Mouse (Mus musculus): ENCODE data around the gene Serhl. TPM values are rescaled to one million over a fixed set of nuclear protein-coding genes. Genes with fewer than 3 reads are reported as not detected.

The Serhl gene
- polyA plus RNA-seq, 1 experiment from 2014 or later, result 77.1 TPM

DNA sequence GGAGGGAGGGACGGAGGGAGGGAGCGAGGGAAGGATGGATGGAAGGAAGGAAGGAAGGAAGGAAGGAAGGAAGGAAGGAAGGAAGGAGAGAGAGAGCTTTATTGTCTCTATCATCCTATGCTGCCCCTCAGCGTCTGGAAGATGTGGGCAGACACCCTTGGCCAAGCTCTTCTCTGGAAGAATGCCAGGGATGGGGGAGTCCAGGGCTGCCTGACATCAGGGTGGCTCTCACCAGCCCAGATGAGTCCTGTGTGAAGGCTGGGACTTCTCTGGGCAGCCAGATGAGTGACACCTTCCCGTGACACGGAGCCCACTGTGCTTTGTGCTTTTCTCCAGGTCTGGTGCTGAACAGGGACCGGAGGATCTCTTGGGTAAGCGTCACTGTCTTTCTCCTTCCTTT lies 22.6 kb downstream of the Serhl start:
- no peak for ATAC-seq (replicated peaks; ENCODE audit: extremely low read depth, insufficient read depth, low FRiP score)
- no peak overlapping the region for H3K27ac ChIP-seq (ENCODE audit: low read length)
- peaks cover 8% of the 10 kb centered on the region for H3K36me3 ChIP-seq (ENCODE audit: control insufficient read depth, insufficient read depth)
- H3K27me3 ChIP-seq (ENCODE audit: control insufficient read depth, insufficient read depth, low read length), result no peaks in the 10 kb centered on the region
- H3K4me2 ChIP-seq (ENCODE audit: low read depth, low read length), result no peak overlapping the region
- H3K9ac ChIP-seq (ENCODE audit: low read length), result no peak overlapping the region
- H3K4me3 ChIP-seq (ENCODE audit: low read length), result no peak overlapping the region
- no peaks in the 10 kb centered on the region for H3K9me3 ChIP-seq (replicated peaks; ENCODE audit: control insufficient read depth, low read length)
- WGBS, result 75% methylated on average over 7 of the region's 7 CpGs
- peaks cover 9% of the 10 kb centered on the region for H3K4me1 ChIP-seq (ENCODE audit: control insufficient read depth, insufficient read depth, low read length)

DNA sequence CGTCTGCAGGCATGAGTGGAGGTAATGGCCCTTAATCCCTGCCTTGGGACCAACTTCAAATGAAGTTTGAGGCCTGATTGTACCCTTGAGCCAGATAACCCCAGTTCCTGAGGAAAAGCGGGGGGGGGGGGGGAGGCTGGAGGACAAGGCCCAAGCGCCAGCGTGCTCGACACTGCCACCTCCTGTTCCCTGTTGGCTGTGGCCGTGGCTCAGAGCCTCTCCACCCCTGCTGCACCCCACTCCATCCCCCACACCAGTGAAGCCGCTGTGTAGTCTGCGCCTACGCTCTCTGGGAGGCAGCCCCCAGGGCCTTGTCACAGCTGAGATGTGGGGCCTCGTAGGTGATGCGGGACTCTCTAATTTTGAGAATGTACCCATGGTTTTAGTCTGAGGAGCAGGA lies 23.6 kb downstream of the Serhl start:
- Histone ChIP-seq H3K27ac (ENCODE audit: low read length) (no peak overlapping the region), H3K36me3 (ENCODE audit: control insufficient read depth, insufficient read depth) (peaks cover 17% of the 10 kb centered on the region), H3K9ac (ENCODE audit: low read length) (0 out of 2 replicates have a peak overlapping the region, but pooled peaks have one; percentile 33), H3K4me2 (ENCODE audit: low read depth, low read length) (peak overlapping the region; percentile 40), H3K4me1 (ENCODE audit: control insufficient read depth, insufficient read depth, low read length) (peaks cover 9% of the 10 kb centered on the region), H3K4me3 (ENCODE audit: low read length) (no peak overlapping the region), H3K27me3 (ENCODE audit: control insufficient read depth, insufficient read depth, low read length) (no peaks in the 10 kb centered on the region), H3K9me3 (replicated peaks; ENCODE audit: control insufficient read depth, low read length) (no peaks in the 10 kb centered on the region)
- peak; percentile 67; the same call in 1 of the 2 replicates for ATAC-seq (replicated peaks; ENCODE audit: extremely low read depth, insufficient read depth, low FRiP score)
- WGBS, result 8% methylated on average over 10 of the region's 11 CpGs

DNA sequence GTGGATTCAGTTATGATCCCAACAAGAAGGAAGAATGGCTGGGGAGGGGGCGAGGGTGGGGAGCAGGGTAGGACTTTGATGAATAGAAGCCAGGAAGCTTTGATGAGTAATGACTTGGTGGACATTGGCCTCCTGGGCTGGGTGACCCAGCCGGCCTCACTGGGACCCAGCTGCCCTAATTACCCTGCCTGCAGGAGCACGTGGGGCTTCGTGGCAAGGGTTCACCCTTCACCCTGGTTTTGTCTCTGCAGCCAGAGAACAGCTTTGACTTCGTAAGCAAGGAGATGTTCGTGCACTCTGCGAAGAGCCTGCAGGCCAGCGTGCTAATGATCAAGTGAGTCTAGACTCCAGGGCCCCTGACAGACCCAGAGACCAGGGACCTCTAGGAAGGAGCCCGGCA lies 24.8 kb downstream of the Serhl start:
- 86% methylated on average over 9 of the region's 9 CpGs for WGBS
- ATAC-seq (replicated peaks; ENCODE audit: extremely low read depth, insufficient read depth, low FRiP score), result no peak
- H3K4me3 ChIP-seq (ENCODE audit: low read length), result no peak overlapping the region

DNA sequence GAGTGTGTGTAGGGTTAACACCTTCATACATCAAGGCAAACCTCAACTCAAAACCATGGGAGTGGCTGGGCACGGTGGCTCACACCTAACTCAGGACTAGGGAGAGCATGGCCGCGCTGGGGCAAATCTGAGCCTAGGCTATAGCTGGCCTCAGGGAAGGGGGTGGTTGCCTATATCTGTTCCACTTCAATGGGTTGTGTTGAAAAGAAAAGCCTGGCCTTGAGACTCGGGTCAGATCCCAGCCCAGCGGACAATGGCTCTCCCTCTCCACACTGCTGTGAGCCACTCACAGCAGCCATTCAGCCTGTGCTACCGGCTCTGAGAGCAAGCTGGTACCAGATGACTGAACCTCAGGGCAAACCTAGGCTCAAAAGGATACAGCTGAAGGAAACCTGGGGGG lies 25.8 kb downstream of the Serhl start:
- Histone ChIP-seq H3K9me3 (replicated peaks; ENCODE audit: control insufficient read depth, low read length) (no peaks in the 10 kb centered on the region), H3K27ac (ENCODE audit: low read length) (no peak overlapping the region), H3K27me3 (ENCODE audit: control insufficient read depth, insufficient read depth, low read length) (no peaks in the 10 kb centered on the region), H3K4me2 (ENCODE audit: low read depth, low read length) (no peak overlapping the region), H3K9ac (ENCODE audit: low read length) (no peak overlapping the region), H3K4me1 (ENCODE audit: control insufficient read depth, insufficient read depth, low read length) (peaks cover 9% of the 10 kb centered on the region), H3K36me3 (ENCODE audit: control insufficient read depth, insufficient read depth) (peaks cover 23% of the 10 kb centered on the region), H3K4me3 (ENCODE audit: low read length) (no peak overlapping the region)
- no peak for ATAC-seq (replicated peaks; ENCODE audit: extremely low read depth, insufficient read depth, low FRiP score)
- WGBS, result 80% methylated on average over 6 of the region's 6 CpGs

More for the DNA sequence above, 24.8 kb downstream of the Serhl start:
- H3K4me2 ChIP-seq (ENCODE audit: low read depth, low read length), result no peak overlapping the region
- H3K27me3 ChIP-seq (ENCODE audit: control insufficient read depth, insufficient read depth, low read length), result no peaks in the 10 kb centered on the region
- peaks cover 9% of the 10 kb centered on the region for H3K4me1 ChIP-seq (ENCODE audit: control insufficient read depth, insufficient read depth, low read length)
- H3K27ac ChIP-seq (ENCODE audit: low read length), result no peak overlapping the region
- H3K9ac ChIP-seq (ENCODE audit: low read length), result no peak overlapping the region
- no peaks in the 10 kb centered on the region for H3K9me3 ChIP-seq (replicated peaks; ENCODE audit: control insufficient read depth, low read length)
- peaks cover 22% of the 10 kb centered on the region for H3K36me3 ChIP-seq (ENCODE audit: control insufficient read depth, insufficient read depth)

DNA sequence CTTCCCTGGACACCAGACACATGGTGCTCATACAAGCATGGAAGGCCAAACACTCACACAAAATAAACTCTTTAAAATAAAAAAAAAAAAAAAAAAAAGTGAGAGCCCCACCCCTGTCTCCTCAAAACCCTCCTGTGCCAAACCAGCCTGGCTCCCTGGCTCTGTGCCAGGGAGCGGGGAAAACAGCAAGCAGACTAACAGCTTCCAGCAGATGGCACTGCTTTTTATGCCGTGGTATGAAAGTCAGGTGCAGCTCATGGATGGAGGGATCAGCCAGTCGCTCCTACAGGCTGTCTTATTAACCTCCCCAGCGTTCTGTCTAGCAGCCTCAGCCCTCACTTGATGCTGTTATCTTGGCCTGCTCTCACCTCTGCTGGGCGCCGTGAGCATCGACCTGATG lies 29.1 kb downstream of the Serhl start:
- Histone ChIP-seq H3K4me3 (ENCODE audit: low read length) (no peak overlapping the region), H3K4me2 (ENCODE audit: low read depth, low read length) (no peak overlapping the region), H3K9me3 (replicated peaks; ENCODE audit: control insufficient read depth, low read length) (no peaks in the 10 kb centered on the region), H3K36me3 (ENCODE audit: control insufficient read depth, insufficient read depth) (peaks cover 23% of the 10 kb centered on the region), H3K4me1 (ENCODE audit: control insufficient read depth, insufficient read depth, low read length) (peaks cover 13% of the 10 kb centered on the region), H3K27me3 (ENCODE audit: control insufficient read depth, insufficient read depth, low read length) (no peaks in the 10 kb centered on the region), H3K9ac (ENCODE audit: low read length) (no peak overlapping the region), H3K27ac (ENCODE audit: low read length) (no peak overlapping the region)
- WGBS, result 43% methylated on average over 7 of the region's 7 CpGs
- no peak for ATAC-seq (replicated peaks; ENCODE audit: extremely low read depth, insufficient read depth, low FRiP score)

DNA sequence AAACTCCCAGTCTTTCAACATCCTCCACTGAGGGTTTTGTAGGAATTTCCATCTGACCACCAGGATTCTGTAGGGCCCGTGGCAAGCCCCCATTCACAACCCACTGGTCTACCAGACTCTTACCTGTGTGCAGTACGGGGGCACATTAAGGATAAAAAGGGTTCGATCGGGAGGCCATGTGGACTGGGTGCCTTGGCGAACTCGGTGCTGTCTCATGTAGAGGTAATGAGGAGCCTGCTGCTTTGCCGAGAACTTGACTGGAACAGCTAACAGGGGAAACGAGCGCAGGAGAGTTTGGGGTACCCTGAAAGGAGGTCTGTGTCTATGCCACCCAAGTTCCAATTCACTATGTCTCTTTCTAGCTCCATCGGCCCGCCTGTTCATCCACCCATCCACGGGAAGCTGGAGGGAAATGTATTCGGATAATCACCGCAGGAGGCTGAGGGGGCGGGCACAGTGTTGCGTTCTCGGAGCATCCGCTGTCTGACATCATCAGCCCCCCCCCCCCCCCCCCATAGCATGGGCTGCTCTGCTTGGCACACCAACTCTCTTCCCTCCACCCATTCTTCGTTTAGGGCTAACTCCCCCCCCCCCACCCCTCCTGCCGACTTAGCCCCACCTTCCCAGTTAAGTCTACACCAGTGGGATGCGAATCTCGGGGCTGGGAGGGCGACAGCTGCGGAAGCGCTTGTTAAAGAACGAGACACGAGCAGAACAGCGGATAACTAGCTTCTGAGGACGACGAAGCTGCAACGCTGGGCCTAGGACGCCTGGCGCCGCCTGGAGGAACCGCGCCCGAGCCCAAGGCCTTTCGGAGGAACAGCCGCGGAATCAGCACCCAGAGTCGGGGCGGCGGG lies 32.6 kb downstream of the Serhl start:
- no peaks in the 10 kb centered on the region for H3K27me3 ChIP-seq (ENCODE audit: control insufficient read depth, insufficient read depth, low read length)
- peak; percentile 21 for ATAC-seq (replicated peaks; ENCODE audit: extremely low read depth, insufficient read depth, low FRiP score)
- H3K4me1 ChIP-seq (ENCODE audit: control insufficient read depth, insufficient read depth, low read length), result peaks cover 12% of the 10 kb centered on the region
- peak overlapping the region; percentile 95 for H3K4me3 ChIP-seq (ENCODE audit: low read length)
- H3K9me3 ChIP-seq (replicated peaks; ENCODE audit: control insufficient read depth, low read length), result no peaks in the 10 kb centered on the region
- WGBS, result 4% methylated on average over 40 of the region's 43 CpGs
- peak overlapping the region; percentile 87 for H3K4me2 ChIP-seq (ENCODE audit: low read depth, low read length)
- peak overlapping the region; percentile 76 for H3K27ac ChIP-seq (ENCODE audit: low read length)
- H3K9ac ChIP-seq (ENCODE audit: low read length), result peak overlapping the region; percentile 86
- peaks cover 35% of the 10 kb centered on the region for H3K36me3 ChIP-seq (ENCODE audit: control insufficient read depth, insufficient read depth)

DNA sequence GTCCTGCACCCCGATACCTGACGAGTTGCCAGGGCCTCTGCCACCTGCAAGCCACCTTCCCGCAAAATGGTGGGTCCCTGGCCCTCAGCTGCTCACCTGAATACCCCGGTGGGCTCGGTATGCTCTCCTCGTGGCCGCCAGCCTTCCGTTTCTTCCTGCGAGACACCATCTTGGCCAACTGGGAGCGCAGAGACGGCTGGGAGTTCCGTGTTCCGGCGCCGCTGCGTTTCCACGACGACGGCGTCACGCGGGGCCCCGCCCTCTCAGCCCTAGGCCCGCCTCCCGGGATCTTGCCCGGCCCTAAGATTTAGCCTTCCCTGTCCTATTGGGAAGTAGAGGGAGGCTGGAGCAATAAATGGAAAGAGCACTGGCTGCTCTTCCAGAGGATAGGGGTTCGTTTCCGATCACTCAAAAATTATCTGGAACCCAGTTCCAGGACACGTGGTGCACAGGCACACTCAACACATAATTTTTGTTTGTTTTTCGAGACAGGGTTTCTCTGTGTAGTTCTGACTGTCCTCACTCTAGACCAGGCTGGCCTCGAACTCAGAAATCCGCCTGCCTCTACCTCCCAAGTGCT lies 33.4 kb downstream of the Serhl start, which contains the start of gene Rrp7a:
Gene Rrp7a (minus strand): TSS at position 236 of the 580 bp plus-strand sequence.
- Histone ChIP-seq H3K4me2 (ENCODE audit: low read depth, low read length) (peak within 1 kb of the TSS; percentile 87), H3K36me3 (ENCODE audit: control insufficient read depth, insufficient read depth) (peaks cover 35% of the 10 kb centered on the region), H3K4me3 (ENCODE audit: low read length) (peak within 1 kb of the TSS; percentile 95), H3K27ac (ENCODE audit: low read length) (peak within 1 kb of the TSS; percentile 76), H3K9me3 (replicated peaks; ENCODE audit: control insufficient read depth, low read length) (no peaks in the 10 kb centered on the region), H3K9ac (ENCODE audit: low read length) (peak within 1 kb of the TSS; percentile 86), H3K4me1 (ENCODE audit: control insufficient read depth, insufficient read depth, low read length) (peaks cover 12% of the 10 kb centered on the region), H3K27me3 (ENCODE audit: control insufficient read depth, insufficient read depth, low read length) (no peaks in the 10 kb centered on the region)
- peak; percentile 91 for ATAC-seq (replicated peaks; ENCODE audit: extremely low read depth, insufficient read depth, low FRiP score)
- WGBS, result 8% methylated on average over 32 of the region's 32 CpGs

DNA sequence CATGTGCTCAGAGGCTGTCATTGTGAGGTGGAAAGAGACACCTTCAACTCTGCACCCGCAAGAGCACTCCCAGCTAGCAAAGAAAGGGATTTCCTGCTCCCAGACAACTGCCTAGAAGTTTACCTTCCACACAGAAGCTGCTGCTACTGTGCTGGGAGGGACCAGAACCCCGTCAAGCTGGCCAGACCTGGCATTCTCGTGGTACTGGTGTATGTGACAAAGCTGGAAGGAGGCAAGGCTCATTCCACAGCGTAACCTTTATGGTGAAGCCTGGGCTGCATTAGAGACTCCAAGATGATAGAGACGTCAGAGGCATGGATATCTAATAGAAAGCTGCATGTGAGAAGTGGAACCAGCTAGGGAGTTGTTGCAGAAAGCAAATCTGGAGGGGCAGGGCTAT lies 35.3 kb downstream of the Serhl start:
- no peak overlapping the region for H3K9ac ChIP-seq (ENCODE audit: low read length)
- H3K9me3 ChIP-seq (replicated peaks; ENCODE audit: control insufficient read depth, low read length), result no peaks in the 10 kb centered on the region
- H3K36me3 ChIP-seq (ENCODE audit: control insufficient read depth, insufficient read depth), result peaks cover 38% of the 10 kb centered on the region
- H3K4me2 ChIP-seq (ENCODE audit: low read depth, low read length), result no peak overlapping the region
- H3K4me1 ChIP-seq (ENCODE audit: control insufficient read depth, insufficient read depth, low read length), result peaks cover 12% of the 10 kb centered on the region
- WGBS, result 61% methylated on average over 5 of the region's 5 CpGs
- ATAC-seq (replicated peaks; ENCODE audit: extremely low read depth, insufficient read depth, low FRiP score), result no peak
- no peaks in the 10 kb centered on the region for H3K27me3 ChIP-seq (ENCODE audit: control insufficient read depth, insufficient read depth, low read length)
- no peak overlapping the region for H3K27ac ChIP-seq (ENCODE audit: low read length)
- H3K4me3 ChIP-seq (ENCODE audit: low read length), result no peak overlapping the region

DNA sequence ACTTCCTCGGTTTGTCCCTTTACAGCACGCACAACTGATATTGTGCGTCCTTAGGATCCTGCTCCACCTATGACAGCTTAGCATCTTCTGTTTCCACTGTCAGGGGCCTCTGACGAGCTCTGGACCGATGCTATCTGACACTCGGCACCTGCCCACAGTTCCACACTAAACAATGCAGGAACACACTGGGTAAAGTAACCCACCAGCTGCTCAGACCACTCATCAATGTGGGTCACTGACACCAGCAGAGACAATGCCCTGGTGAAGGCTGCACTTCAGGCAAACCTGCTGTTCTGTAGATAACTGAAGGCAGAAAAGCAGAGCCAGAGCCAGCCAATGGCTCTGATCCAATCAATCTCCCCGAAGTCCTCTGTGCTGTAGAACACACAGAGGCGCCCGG lies 37.3 kb downstream of the Serhl start:
- no peak for ATAC-seq (replicated peaks; ENCODE audit: extremely low read depth, insufficient read depth, low FRiP score)
- H3K27ac ChIP-seq (ENCODE audit: low read length), result no peak overlapping the region
- H3K4me3 ChIP-seq (ENCODE audit: low read length), result no peak overlapping the region
- no peaks in the 10 kb centered on the region for H3K27me3 ChIP-seq (ENCODE audit: control insufficient read depth, insufficient read depth, low read length)
- H3K36me3 ChIP-seq (ENCODE audit: control insufficient read depth, insufficient read depth), result peaks cover 54% of the 10 kb centered on the region
- H3K9ac ChIP-seq (ENCODE audit: low read length), result no peak overlapping the region
- H3K9me3 ChIP-seq (replicated peaks; ENCODE audit: control insufficient read depth, low read length), result no peaks in the 10 kb centered on the region
- no peak overlapping the region for H3K4me2 ChIP-seq (ENCODE audit: low read depth, low read length)
- peaks cover 6% of the 10 kb centered on the region for H3K4me1 ChIP-seq (ENCODE audit: control insufficient read depth, insufficient read depth, low read length)
- WGBS, result 88% methylated on average over 9 of the region's 9 CpGs

Data from heart, embryonic 16.5 days (tissue).